Mouse (Mus musculus): ENCODE data around the gene Nxpe2.

Gene Nxpe2

GRCm38 (mm10) chr9:48298983-48299382, 54.3 kb downstream of the Nxpe2 start:
- no peak for DNase-seq (ENCODE audit: low read depth, low spot score)

- DNase-seq (ENCODE audit: low read depth, low spot score): no peak
These were observed 58.5 kb downstream of the Nxpe2 start for GRCm38 (mm10) chr9:48294754-48295153.

- DNase-seq (ENCODE audit: low read depth, low spot score): no peak
These were observed 63.0 kb downstream of the Nxpe2 start for GRCm38 (mm10) chr9:48290281-48290680.

- no peak for DNase-seq (ENCODE audit: low read depth, low spot score)
These were observed 69.0 kb downstream of the Nxpe2 start for GRCm38 (mm10) chr9:48284221-48284620.

GRCm38 (mm10) chr9:48276831-48277230, 76.4 kb downstream of the Nxpe2 start:
- DNase-seq (ENCODE audit: low read depth, low spot score): no peak

All from telencephalon, adult 2 months (tissue).